Mouse (Mus musculus) CD4-positive naive resting alpha-beta T cell, adult 76 days (primary cell): ENCODE measurements around the gene Slc1a1. TPM values are rescaled to one million over a fixed set of nuclear protein-coding genes. Genes with fewer than 3 reads are reported as not detected.

Source experiments
- total RNA-seq: library from RNA; stranded (reverse); gene quantifications from one replicate; pipeline ENCODE4 v1.2.4, GENCODE M21; 2023

The Slc1a1 gene
- total RNA-seq, result not detected

GRCm38 (mm10) chr19:28834798-28835499 lies at the start of gene Slc1a1:
Gene Slc1a1, plus strand, starts transcription at chr19:28835049.

Other genes starting within 250 kb of the Slc1a1 start
- gene Glis3, start 155.0 kb upstream of the Slc1a1 start, total RNA-seq, result 8.2 TPM
- gene Plpp6, start 128.9 kb downstream of the Slc1a1 start, total RNA-seq, result 13.4 TPM
- 0.29 TPM for gene 4430402I18Rik, start 132.8 kb downstream of the Slc1a1 start, total RNA-seq
- 70.1 TPM for gene Cdc37l1, start 155.3 kb downstream of the Slc1a1 start, total RNA-seq
- gene Ak3, start 212.9 kb downstream of the Slc1a1 start, total RNA-seq, result 13.6 TPM